Mouse (Mus musculus) mesoderm, embryonic 11.5 days (tissue): ENCODE data around the gene Supt4a.

ENCODE experiments used
- DNase-seq: peaks from one replicate; pipeline ENCODE4 v3.0.0-alpha.2; 2012; ENCODE audit warnings: low read depth, low spot score

The Supt4a gene

DNA sequence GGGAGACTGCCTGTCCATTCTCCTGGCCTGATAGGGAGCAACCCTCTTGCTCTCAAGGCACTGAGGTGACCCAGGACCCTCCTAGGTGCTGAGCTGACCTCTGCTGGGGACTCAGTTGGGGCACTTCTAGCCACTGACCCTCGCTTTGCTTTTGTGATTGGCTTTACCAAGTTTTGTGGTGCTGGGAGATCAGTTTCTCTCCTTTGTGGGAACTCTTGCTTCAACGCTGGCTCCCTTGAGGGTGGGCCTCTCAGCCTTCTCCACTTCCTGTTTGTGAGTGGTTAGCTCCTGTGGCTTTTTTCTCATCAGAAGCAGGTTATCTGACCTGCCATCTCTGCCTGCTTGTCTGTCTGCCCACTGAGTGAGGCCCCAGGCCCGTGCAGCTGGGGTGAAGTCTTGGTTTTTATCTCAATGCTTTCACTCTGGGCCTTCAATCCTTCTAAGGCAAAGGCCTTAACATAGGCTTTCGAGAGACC, 14.2 kb downstream of the Supt4a start:
- DNase-seq: no peak

- DNase-seq: no peak
These were observed 15.0 kb downstream of the Supt4a start for GRCm38 (mm10) chr11:87752307-87752706.

GRCm38 (mm10) chr11:87753255-87753654, 15.9 kb downstream of the Supt4a start:
- DNase-seq: no peak

DNA sequence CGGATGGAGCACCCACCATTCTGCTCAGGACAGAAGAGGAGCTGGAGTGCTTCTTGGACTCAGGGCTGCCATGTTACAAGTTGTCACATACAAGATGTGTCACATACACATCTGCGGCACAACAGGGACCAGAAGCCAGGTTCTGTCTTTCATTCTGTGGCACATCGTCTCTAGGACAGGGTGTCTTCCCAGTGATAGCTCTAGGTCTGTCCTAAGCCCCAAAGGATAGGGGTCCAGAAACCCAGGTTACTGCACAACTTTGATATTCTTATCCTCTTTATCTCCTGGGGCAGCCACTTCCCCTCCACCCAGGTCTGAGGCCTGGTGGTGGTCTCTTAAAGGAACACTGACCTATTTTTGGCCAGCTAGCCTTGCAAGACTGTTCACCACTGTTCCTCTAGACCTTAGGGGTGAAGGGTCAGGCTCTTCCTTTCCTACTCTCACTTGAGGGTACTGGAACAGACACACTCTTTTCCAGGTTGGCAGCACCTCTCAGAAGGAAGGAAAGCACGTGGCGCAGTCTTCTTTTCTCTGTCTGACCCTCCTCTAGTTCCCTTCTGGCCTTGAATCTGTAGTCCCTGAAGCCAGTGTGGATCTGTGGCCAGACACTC, 16.6 kb downstream of the Supt4a start:
- no peak for DNase-seq

- no peak for DNase-seq
These were observed 17.3 kb downstream of the Supt4a start for GRCm38 (mm10) chr11:87754603-87755002.

- no peak for DNase-seq
These were observed 18.1 kb downstream of the Supt4a start for GRCm38 (mm10) chr11:87755360-87756017.

DNA sequence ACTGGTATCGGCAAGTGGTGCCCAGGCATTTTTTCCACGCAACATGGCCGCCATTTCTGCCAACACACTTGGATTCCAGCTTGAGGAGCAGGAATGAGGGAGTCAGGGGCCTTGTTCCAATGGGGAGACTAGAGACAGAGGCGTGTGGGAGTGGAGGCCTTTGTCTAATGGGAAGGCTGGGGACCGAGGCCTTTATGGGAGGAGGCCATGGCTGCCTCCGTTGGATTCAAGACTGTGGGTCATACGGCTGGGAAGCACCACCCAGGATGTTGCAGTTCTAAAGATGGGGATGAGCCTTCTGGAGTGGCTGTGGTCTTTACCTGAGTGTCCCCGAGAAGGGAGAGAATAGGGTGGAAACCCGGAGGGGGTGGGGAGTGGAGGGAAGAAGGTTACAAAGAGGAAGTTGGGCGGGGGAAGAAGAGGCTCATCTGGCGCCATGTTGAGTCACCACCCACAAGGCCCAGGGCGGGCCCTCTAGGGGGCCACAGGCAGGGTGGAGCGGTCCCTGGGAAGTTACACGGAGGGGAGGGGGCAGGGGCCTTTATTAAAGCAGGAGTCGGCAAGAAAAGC, 19.0 kb downstream of the Supt4a start:
- no peak for DNase-seq

DNA sequence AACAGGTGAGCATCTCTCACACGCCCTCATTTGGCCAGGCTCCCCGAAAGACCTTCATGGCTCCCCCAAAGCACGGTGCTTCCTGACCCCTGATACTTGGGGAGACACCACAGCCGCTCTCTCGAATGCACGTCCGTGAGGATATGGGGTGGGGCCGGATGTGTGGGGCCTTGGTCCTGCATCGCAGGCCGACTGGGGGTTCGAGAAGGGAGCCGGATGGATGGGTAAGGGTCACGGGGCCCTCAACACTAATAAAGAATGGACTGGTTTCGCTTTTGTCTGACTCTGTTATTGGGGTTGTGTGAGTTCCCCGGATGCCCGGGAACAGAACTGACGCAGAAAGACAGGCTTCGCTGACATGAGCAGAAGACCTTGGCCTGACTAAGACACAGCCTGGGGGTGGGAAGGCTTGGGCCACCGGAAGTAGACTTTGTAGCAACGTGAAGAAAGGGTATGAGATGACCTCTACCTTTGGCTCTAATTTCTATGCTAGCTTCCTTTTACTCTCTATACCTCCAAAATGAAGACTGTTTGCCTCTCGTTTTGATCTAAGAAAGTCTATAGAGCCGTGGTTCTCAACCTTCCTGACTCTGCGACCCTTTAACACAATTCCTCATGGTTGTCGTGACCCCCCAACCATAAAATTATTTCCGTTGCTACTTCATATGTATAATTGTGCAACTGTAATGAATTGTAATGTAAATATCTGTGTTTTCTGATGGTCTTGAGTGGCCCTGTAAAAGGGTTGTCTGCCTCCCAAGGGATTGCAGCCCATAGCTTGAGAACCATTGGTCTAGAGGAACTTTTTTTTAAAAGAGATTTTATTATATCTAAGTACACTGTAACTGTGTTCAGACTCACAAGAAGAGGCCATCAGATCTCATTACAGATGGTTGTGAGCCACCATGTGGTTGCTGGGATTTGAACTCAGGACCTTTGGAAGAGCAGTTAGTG, 19.9 kb downstream of the Supt4a start:
- no peak for DNase-seq

DNA sequence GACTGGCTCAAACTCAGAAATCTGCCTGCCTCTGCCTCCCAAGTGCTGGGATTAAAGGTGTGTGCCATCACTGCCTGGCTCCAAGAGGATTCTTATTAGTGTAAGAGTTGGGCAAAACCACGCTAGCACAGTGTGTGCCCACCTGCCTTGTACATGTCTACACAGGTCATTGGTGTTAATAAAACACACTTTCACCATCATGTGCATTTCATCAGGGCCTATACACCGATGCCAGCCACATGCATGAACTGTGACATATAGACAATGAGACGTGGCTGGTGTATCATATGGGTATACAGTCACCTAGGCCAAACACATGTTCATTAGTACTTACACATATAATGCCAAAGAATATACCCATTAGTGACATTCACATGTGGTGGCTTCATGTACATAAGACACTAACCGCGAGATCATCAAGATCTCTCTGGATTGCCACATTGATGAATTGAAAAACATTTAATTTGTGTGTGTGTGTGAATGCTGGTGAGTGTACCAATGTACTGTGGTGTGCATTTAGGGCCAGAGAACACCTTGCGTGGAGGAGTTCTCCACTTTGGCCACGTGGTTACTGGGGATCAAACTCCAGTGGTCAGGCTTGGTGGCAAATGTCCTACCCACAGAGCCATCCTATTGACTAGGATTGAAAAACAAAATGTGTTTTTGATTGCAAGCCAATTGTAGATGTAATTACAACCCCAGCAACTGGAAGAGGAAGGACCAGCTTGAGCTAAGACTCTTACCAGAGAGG, 21.0 kb downstream of the Supt4a start:
- no peak for DNase-seq

DNA sequence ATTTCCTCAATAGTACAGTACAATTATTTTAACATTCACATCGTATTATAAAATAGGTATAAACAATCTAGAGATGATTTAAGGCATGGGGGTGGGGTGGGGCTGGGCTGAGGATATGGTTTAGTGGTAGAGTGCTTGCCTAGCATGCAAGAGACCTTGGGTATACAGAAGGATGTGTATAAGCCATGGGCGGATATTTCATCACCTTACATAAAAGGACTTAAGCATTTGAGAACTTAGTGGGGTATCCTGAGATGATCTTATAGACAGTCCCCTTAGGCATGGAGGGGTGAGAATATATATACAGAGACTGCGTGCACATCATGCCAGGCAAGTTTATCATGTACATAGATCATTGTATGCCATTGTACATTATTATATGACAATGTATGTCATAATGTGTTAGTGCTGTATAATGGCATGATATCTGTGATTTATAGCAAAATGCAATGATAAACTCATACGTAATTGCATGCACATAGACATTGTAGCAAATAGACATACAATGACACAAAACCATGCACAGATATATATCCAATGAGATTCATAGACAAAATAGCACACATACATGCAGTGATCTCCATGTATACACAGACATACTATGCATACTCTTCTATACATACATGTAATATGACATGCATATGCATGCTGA, 21.7 kb downstream of the Supt4a start:
- DNase-seq: no peak

GRCm38 (mm10) chr11:87759609-87760005, 22.3 kb downstream of the Supt4a start:
- DNase-seq: no peak

DNA sequence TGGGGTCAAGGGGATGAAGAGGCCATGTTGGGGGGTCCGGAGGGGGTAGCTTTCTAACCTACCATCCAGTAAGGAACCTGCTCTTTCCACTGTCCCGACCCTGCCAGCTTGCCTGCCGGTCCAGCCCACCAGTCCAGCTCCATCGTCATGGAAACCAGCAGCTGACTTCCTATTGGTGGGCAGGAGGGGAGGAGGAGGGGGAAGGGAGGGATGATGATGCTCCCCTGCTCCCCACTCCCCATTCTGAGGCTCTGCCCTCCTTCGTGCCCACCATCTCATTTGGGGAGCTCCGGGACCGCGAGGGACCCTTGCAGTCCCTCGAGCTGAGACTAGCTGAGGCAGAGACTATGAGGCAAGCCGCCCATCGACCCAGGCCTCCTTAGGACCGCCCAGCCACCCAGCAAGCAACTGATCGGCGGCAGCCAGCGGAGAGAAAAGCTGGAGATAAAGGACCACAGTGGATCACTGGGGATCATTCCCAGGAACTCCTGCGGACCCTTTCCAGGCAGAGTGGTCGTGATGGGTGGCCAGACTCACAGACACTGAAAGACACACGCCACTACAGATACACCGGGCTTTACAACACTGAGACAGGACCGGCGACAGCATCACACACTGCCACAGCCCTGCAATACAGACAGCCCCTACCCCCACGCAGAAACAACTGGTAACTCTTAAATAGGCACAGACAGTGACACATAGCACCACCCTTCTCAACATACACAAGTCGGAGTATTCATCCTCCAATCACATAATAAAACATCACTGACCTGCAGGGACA, 23.1 kb downstream of the Supt4a start, which contains the start of gene Tspoap1:
Gene Tspoap1 (plus strand): TSS at position 241 of the 781 bp plus-strand sequence.
- DNase-seq: peak; percentile 42

DNA sequence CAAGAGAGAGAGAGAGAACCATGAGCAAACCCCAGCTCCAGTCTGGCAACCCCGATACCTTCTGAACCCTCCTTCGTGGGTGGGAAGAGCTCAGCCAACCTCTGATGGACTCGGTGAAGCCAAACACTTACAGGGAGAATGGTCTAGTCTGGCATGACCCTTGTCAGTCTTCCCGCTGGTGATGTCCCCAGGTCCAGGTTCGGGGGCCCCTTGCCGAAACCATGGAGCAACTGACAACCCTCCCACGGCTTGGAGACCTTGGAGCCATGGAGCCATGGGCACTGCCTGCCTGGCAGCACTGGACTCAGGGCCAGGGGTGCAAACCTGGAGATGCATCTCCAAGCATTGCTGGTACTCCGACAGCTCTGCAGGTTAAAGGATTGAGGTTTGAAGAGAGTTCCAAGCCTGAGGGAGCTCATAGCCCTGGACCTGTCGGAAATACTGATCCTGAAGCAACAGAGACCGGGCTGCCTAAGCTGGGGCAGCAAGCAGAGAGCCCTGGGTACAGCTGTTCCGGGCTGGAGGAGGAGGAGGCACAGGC, 23.9 kb downstream of the Supt4a start:
- no peak for DNase-seq

GRCm38 (mm10) chr11:87761806-87762701, 24.7 kb downstream of the Supt4a start:
- DNase-seq: no peak

DNA sequence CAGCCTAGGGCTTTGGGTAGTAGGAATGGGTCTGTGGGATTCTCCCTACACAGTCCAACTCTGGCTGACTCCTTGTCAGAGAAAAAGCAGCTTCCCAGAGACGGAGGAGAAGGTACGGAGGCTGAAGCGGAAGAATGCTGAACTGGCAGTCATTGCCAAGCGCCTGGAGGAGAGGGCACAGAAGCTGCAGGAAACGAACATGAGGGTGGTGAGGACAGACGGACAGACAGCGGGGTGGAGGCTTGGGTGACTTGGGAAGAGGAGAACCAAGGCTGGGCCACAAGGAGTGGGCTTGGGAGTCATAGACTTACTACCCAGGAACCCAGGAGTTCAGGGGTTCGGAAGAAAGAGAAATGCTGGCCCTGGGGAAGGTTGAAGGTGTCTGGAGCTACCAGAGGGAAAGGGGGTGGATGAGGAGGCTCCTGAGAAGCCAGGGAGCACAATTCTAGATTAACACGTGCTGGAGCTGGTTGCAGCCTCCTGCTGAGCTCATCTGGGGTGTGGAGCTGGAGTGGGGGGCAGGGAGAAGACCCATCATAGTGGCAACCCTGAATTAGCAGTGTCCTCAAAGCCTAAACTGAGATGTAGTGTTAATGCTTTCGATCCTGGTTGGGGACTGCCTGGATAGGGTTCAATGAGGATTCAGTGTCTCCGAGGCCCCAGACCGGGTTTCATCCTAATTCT, 25.5 kb downstream of the Supt4a start:
- no peak for DNase-seq

DNA sequence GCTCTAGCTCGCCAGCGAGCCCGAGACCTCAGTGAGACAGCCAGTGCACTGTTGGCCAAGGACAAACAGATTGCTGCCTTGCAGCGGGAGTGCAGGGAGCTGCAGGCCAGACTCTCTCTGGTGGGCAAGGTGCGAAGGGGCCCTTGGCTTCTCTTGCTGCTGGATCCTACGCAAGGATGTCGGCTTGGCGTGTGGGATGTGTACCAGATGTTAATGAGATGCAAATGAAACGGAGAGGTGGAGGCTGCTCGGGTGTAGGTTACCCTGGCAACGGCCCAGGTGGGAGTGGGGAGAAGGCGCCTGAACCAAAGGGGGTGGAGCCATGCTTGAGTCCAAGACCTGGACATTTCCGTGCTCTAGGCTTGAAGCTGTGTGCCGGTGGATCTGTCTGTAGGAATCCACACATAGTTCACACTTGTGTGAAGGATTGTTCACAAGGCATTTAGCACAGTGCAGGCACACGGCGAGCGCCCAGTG, 26.2 kb downstream of the Supt4a start:
- DNase-seq: peak; percentile 44

DNA sequence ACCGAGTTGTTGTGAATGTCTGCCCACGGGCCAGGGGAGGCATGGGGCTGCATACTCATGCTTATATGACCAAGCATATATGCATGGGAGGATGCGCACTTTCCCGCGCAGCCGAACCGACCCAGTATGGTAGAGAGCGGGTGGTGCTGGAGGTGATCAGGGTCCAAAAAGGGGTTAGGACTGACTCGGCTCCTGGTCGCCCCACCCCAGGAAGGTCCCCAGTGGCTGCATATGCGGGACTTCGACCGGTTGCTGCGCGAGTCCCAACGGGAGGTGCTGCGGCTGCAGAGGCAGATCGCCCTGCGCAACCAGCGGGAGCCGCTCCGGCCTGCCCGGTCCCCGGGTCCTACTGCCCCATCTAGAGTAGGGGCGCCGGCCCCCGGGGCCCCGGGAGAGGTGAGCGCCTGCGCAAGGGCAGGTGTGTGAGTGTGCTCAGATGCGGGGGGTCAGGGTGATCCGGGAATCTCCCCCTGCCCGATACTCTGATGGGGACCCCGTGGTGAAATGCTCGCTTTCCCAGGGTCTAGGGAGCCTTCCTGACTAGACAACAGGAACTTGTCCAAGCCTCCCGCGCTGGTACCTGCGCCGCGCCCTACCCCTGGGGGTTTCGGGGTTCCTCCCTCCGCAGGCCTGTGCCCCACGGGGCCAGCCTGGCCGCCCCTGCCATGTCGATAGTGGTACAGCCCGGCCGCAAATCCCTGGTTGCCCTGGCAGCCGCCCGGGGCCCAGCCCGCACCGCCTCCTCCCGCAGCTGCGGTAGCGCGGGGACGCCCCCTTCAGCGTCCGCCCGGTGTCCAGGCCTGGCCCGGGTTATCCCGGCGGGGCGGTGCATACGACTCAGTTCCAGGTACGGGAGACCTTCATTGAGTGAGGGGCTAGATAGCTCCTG, 26.9 kb downstream of the Supt4a start:
- DNase-seq: peak; percentile 32
